Mouse (Mus musculus) neural tube, embryonic 12.5 days (tissue): Measurements from ENCODE around the gene Atf6. TPM values are rescaled to one million over a fixed set of nuclear protein-coding genes. Genes with fewer than 3 reads are reported as not detected.
A peak's percentile ranks its signal among the peaks of the same experiment; 100 is the strongest.

Source experiments
- ATAC-seq: fragments of 200-750 bp; cut with Nextera tagmentation; 2 replicates; pipeline ENCODE4 v1.8.0; 2017; ENCODE audit warnings: low read depth, mild to moderate bottlenecking, moderate TSS enrichment, moderate library complexity; ENCODE audit not compliant: low FRiP score
- H3K27ac ChIP-seq: fragments of 300-500 bp; sonication (generic); 2 replicates; pipeline ENCODE4 v1.5.1; 2016
- H3K27me3 ChIP-seq: fragments of 300-500 bp; sonication (generic); replicated peaks from 2 replicates; pipeline ENCODE4 v1.6.1; 2016; ENCODE audit warnings: mild to moderate bottlenecking
- H3K36me3 ChIP-seq: fragments of 300-500 bp; sonication (generic); 2 replicates; pipeline ENCODE4 v1.6.1; 2016; ENCODE audit warnings: mild to moderate bottlenecking
- H3K4me1 ChIP-seq: fragments of 300-500 bp; sonication (generic); 2 replicates; pipeline ENCODE4 v1.6.1; 2016
- H3K4me2 ChIP-seq: fragments of 300-500 bp; sonication (generic); replicated peaks from 2 replicates; pipeline ENCODE4 v1.6.1; 2016; ENCODE audit warnings: mild to moderate bottlenecking
- H3K4me3 ChIP-seq: fragments of 300-500 bp; sonication (generic); 2 replicates; pipeline ENCODE4 v1.5.1; 2016
- H3K9ac ChIP-seq: fragments of 300-500 bp; sonication (generic); 2 replicates; pipeline ENCODE4 v1.6.1; 2016; ENCODE audit warnings: mild to moderate bottlenecking
- H3K9me3 ChIP-seq: fragments of 300-500 bp; sonication (generic); 2 replicates; pipeline ENCODE4 v1.6.1; 2016; ENCODE audit warnings: mild to moderate bottlenecking
- WGBS: fragments of 180-500 bp; shearing (Covaris S2); methylation state at CpG from one replicate; pipeline ENCODE4 v1.1.7; 2016; 5-methylcytosine and 5-hydroxymethylcytosine counted together
- polyA plus RNA-seq: library from polyadenylated mRNA; unstranded; fragments of >200 nt; fragmentation: Nextera tagmentation; extraction: Ambion mirVana; gene quantifications from 2 replicates; pipeline ENCODE4 v1.2.1, GENCODE M21; 2016

Gene Atf6
- polyA plus RNA-seq, 1 experiment from 2014 or later, result 10.2 TPM

DNA sequence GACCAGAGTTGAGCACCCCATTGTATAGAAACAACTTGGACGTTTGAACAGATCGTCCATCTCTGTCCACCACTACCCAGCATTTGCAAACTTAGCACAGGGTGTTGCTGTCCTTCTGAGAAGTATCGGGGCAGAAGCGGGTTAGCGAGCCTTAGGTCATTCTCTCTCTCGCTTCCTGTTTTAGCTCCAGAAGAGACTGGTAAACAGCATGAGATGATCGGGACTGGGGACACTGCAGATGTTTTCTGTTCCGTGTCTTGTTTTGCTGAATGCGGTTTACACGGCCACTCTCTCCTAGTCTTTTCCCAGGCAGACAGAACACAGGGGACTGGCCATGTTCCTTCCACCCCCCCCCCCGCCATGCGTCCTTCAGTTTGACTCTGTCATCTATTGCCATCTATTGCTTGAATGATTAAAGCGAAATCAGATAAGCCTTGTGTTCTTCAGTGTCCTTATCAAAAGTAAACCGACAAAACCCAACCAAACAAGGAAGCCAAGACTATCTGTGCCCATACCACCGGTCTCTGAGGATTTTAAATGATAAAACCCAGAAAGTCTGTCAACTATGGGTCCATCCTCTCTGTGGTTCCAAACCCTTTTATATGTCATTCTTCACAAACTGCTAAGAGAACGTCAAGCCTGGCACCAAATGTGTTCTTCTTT lies 31.0 kb upstream of the Atf6 start:
- Histone ChIP-seq H3K4me2 (no peak overlapping the region), H3K27me3 (no peaks in the 10 kb centered on the region; the same call in 1 of the 2 replicates), H3K36me3 (no peaks in the 10 kb centered on the region), H3K4me1 (no peaks in the 10 kb centered on the region), H3K9me3 (no peaks in the 10 kb centered on the region), H3K27ac (no peak overlapping the region), H3K9ac (no peak overlapping the region), H3K4me3 (no peak overlapping the region)
- no peak for ATAC-seq
- WGBS, result 76% methylated on average over 16 of the region's 16 CpGs

DNA sequence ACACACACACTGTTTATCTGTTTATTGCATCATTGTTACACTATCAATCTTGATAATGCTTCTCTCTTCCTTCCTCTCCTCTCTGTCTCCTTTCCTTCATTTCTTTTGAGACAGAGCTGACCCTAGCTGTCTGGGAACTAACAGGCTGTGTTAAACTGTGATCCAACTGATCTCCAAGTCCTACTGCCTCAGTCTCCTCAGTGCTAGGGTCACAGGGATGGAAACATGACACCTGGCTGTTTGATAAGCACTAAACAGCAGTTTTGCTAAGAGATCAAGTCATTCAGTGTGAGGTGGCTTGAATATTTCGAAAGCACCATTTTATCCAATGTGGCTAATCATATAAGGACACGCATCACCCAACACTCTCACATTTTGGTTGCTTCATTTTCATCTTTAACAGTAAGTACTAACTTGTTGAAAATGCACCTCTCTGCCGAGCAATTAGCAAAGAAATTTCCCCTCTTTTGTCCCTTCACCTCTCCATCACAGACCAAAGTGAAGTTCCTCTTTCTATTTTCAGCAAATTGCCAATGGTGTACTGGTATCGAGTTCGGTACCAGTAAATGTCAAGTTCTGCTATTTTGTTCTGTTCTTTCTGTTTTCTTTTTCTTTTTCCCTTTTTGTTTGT lies 29.2 kb upstream of the Atf6 start:
- Histone ChIP-seq H3K27me3 (no peaks in the 10 kb centered on the region), H3K4me3 (no peak overlapping the region), H3K9ac (no peak overlapping the region)

DNA sequence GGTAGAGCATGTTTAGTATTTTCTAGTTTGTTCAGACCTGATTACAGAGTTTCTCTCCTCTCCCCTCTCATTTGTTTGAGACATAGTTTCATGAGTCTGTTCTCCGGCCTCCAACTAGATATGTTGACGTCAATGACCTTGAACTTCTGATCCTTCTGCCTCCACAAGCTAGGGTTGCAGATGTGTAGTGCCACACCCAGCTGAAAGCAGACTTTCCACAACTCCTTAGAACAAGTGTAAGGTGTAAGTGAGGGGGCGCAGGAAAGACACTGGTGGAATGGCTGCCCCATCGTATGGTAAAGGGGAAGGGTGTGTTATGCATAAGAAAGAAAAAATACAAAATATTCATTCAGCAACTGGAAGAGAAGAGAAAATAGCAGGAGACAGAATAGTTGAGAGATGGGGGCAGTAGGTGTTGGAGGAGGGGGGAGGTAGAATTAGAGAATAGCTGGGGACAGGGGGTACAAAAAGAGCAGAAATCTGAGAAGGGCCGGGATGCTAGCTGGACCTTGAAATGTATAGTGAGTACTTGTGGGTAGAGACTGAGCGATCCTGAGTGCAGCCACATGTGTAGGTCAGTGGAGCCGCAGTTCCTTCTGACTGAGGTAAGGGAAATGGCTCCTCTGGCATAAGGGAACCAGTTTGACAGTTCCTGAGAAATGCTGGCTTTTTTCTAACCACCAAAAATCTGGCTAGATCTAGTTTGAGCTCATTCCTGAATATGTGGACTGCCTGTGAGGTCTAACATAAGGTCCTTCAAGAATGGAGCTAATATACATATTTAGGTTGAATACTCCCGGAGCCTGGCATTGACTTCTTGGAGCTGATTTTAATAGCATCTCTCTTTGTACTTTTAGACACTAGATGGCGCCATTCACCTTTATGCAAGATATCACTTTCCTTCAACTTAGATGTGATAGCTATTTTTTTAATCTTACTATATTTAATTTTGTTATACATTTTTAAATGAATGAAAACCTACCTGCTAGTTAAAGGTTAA lies 27.3 kb upstream of the Atf6 start:
- H3K27ac ChIP-seq, result no peak overlapping the region
- H3K36me3 ChIP-seq, result no peaks in the 10 kb centered on the region
- no peak overlapping the region for H3K4me2 ChIP-seq
- H3K4me1 ChIP-seq, result no peaks in the 10 kb centered on the region
- H3K9ac ChIP-seq, result no peak overlapping the region
- H3K9me3 ChIP-seq, result no peaks in the 10 kb centered on the region
- WGBS, result 69% methylated on average over 9 of the region's 9 CpGs
- ATAC-seq, result no peak
- H3K27me3 ChIP-seq, result no peaks in the 10 kb centered on the region
- no peak overlapping the region for H3K4me3 ChIP-seq

More for the DNA sequence above, 29.2 kb upstream of the Atf6 start:
- H3K4me1 ChIP-seq, result no peaks in the 10 kb centered on the region
- 87% methylated on average over 5 of the region's 5 CpGs for WGBS
- H3K4me2 ChIP-seq, result no peak overlapping the region
- no peaks in the 10 kb centered on the region for H3K36me3 ChIP-seq
- no peak for ATAC-seq
- no peak overlapping the region for H3K27ac ChIP-seq
- no peaks in the 10 kb centered on the region for H3K9me3 ChIP-seq

DNA sequence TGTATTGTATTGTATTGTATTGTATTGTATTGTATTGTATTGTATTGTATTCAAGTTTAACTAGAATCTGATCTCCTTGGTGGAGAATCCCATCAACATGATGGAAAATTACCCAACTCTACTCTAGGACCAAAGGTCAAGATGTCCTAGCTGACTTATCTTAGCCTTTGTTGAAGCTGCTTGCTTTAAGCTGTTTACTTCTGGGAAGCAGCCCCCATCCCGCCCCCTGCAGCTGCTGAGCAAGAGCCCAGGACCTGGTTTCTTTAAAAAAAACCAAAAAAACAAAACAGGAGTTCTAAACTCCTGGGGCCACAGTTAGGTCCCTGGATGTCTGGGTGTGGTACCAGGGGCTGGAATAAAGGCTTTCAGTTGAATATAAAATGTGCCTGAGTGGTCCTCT lies 24.7 kb upstream of the Atf6 start:
- Histone ChIP-seq H3K36me3 (no peaks in the 10 kb centered on the region), H3K4me3 (no peak overlapping the region), H3K4me1 (no peaks in the 10 kb centered on the region), H3K9me3 (no peaks in the 10 kb centered on the region), H3K27me3 (no peaks in the 10 kb centered on the region), H3K27ac (no peak overlapping the region), H3K4me2 (no peak overlapping the region), H3K9ac (no peak overlapping the region)
- WGBS, result 45% methylated on average over 1 of the region's 1 CpGs
- ATAC-seq, result no peak

DNA sequence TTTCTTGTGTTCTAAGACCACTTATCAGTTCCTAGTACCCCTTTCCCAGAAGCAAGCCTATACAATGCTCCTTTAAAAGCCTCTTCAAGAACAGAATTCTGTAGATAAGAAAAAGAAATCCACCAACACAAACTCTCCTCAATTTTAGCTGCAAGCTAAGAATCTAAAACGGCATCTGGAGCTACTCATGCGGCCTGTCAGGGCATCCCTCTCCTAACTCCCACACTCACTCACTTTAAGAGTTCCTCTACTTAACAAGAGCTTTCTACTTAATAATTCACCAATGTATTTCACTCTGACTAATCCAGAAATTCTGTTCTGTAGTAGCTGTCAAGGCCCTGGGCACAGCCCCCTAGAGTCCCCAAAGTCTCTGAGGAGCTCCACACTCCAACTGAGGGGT lies 24.1 kb upstream of the Atf6 start:
- no peak overlapping the region for H3K27ac ChIP-seq
- no peak overlapping the region for H3K9ac ChIP-seq
- H3K27me3 ChIP-seq, result no peaks in the 10 kb centered on the region
- no peak overlapping the region for H3K4me2 ChIP-seq
- no peaks in the 10 kb centered on the region for H3K9me3 ChIP-seq
- H3K4me1 ChIP-seq, result no peaks in the 10 kb centered on the region
- no peak overlapping the region for H3K4me3 ChIP-seq
- H3K36me3 ChIP-seq, result no peaks in the 10 kb centered on the region
- ATAC-seq, result no peak
- 82% methylated on average over 2 of the region's 2 CpGs for WGBS

DNA sequence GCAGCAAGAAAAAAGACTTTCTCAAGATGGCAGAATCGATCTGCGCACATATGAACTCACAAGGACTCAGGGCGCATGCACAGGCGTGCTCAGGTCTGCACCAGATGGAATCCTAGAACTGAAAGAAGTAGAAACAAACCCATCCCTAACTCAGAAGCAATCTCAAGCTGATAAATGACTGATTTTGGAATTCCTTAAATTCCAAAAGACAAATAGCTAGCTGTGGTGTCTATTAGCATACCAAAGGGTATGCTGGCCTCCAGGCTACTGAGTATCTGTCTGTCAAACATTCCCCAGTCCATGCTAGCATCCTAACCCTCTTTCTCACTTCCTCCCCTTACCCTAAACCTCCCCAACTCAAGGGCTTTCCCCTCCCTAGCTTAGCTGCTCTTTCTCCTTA lies 21.7 kb upstream of the Atf6 start:
- no peaks in the 10 kb centered on the region for H3K36me3 ChIP-seq
- H3K4me2 ChIP-seq, result no peak overlapping the region
- WGBS, result 72% methylated on average over 4 of the region's 4 CpGs

DNA sequence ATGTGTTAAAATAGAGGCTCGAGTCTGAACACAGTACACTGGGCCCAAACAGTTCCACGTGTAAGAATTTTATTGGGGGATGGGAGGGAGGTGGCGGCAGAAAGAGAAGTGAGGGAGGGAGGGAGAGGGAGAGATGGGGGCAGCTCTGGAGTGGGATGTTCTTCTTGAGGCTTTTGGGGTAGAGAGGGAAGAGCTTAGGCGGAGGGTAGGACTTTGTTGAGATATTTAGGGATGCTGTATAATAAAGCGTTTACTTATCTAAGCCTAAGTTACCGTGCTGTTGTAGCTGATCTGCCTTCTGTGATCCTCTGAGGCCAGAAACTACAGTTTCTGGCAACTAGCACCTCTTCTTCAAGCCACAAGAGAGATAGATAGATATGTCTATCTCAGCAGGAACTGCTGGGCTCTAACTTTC lies 18.5 kb upstream of the Atf6 start:
- no peak overlapping the region for H3K27ac ChIP-seq

More for the DNA sequence above, 21.7 kb upstream of the Atf6 start:
- Histone ChIP-seq H3K27ac (no peak overlapping the region), H3K4me1 (peaks cover 4% of the 10 kb centered on the region), H3K9me3 (no peaks in the 10 kb centered on the region), H3K9ac (no peak overlapping the region), H3K27me3 (no peaks in the 10 kb centered on the region), H3K4me3 (no peak overlapping the region)
- no peak for ATAC-seq

DNA sequence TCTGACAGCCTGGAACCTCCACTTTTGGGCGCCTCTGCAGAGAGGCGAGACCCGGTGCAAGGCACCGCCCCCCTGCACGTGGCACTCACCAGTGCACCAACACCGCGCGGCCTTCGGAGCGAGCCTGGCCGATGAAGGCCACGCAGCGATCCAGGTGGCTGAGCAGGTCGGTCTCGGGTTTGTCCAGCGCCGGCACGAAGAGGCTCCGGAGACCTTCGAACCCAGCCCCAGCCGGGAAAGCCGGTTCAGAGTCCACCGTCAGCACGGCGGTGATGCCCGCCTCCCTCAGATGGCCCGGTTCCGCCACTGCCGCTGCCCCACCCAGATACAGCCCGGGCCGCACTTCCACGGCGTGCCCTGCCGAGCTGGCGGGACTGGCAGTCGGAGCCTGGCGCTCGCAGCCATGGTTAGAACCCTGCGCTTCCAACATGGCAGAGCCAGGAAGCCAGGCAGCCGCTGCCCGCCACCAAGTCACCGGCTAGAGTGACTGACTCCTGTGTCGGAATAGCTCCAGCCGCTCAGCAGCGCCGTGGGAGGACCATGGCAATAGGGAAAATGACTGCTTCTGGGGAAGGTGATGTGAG lies 17.5 kb upstream of the Atf6 start, which contains the start of the genes Gm26620 and Dusp12:
Gm26620 (plus strand) TSS at position 88 of the 584 bp plus-strand sequence.
Dusp12 (minus strand) TSS at position 563 of the 584 bp plus-strand sequence.
- H3K4me3 ChIP-seq, result peak within 1 kb of the TSS; percentile 73
- peak; percentile 94 for ATAC-seq
- peaks cover 12% of the 10 kb centered on the region; the same call in 1 of the 2 replicates for H3K36me3 ChIP-seq
- 0 out of 2 replicates have a peak within 1 kb of the TSS, but pooled peaks have one; percentile 17 for H3K27ac ChIP-seq
- 0% methylated on average over 46 of the region's 46 CpGs for WGBS
- peak within 1 kb of the TSS; percentile 72 for H3K4me2 ChIP-seq
- peaks cover 6% of the 10 kb centered on the region for H3K4me1 ChIP-seq
- H3K27me3 ChIP-seq, result no peaks in the 10 kb centered on the region
- H3K9ac ChIP-seq, result peak within 1 kb of the TSS; percentile 71
- H3K9me3 ChIP-seq, result no peaks in the 10 kb centered on the region

More for the DNA sequence above, 18.5 kb upstream of the Atf6 start:
- Histone ChIP-seq H3K36me3 (peaks cover 5% of the 10 kb centered on the region; the same call in 1 of the 2 replicates), H3K4me2 (no peak overlapping the region), H3K9me3 (no peaks in the 10 kb centered on the region), H3K4me1 (peaks cover 6% of the 10 kb centered on the region), H3K4me3 (no peak overlapping the region), H3K9ac (no peak overlapping the region), H3K27me3 (no peaks in the 10 kb centered on the region)
- 50% methylated on average over 6 of the region's 6 CpGs for WGBS
- ATAC-seq, result no peak

DNA sequence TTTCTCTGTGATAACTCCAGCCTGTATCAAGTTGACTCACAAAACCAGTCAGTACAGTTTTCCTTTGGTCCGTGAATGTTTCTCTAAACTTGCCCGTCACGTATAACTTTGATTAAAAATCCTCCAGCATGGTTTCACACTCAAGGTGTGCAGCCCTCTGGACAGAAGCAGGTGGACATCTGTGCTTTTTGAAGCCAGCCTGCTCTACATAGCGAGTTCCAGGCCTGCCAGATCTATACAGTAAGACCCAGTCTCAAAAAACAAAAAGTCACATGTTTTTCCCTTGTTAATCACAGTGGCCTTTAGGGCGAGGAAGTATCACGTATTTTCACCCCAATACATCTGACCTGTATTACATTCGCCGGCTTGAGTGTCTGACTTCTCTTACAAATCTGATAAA lies 16.8 kb upstream of the Atf6 start:
- peak overlapping the region; percentile 73 for H3K4me3 ChIP-seq
- H3K36me3 ChIP-seq, result peaks cover 15% of the 10 kb centered on the region
- 0 out of 2 replicates have a peak, but pooled peaks have one; percentile 5 for ATAC-seq
- H3K9ac ChIP-seq, result peak overlapping the region; percentile 71
- no peaks in the 10 kb centered on the region for H3K27me3 ChIP-seq
- WGBS, result 31% methylated on average over 8 of the region's 8 CpGs
- no peaks in the 10 kb centered on the region for H3K9me3 ChIP-seq
- H3K4me1 ChIP-seq, result peaks cover 6% of the 10 kb centered on the region
- H3K27ac ChIP-seq, result no peak overlapping the region
- H3K4me2 ChIP-seq, result peak overlapping the region; percentile 72

DNA sequence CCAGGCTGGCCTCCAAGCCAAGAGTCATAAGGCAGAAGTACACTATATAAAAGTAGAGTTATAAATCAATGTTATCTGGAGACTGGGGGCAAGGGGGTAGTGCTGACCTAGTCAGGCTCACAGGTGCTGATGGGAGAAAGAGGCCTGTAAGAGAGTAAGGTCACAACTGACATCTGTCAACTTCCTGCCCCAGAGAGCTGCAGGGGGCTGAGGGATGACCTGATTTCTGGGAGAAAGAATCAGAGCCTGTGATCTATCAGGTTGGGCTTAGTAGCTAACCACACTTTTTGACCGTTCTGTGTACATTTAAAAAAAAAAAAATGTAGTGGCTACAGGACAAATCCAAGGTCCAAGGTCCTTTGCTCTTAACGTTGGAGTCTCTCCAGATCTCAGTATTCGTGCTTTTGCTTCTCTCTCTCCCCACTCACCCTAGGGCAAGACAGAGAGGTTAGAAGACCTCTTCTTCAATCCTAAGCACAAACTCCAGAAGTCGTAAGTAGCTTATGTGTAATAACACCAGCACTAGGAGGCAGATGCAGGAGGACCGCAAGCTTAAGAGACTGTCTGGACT lies 15.4 kb upstream of the Atf6 start:
- Histone ChIP-seq H3K9me3 (no peaks in the 10 kb centered on the region), H3K36me3 (peaks cover 21% of the 10 kb centered on the region), H3K27me3 (no peaks in the 10 kb centered on the region), H3K9ac (no peak overlapping the region), H3K4me2 (no peak overlapping the region), H3K27ac (no peak overlapping the region), H3K4me1 (peaks cover 6% of the 10 kb centered on the region), H3K4me3 (no peak overlapping the region)
- WGBS, result 92% methylated on average over 5 of the region's 5 CpGs
- ATAC-seq, result no peak

DNA sequence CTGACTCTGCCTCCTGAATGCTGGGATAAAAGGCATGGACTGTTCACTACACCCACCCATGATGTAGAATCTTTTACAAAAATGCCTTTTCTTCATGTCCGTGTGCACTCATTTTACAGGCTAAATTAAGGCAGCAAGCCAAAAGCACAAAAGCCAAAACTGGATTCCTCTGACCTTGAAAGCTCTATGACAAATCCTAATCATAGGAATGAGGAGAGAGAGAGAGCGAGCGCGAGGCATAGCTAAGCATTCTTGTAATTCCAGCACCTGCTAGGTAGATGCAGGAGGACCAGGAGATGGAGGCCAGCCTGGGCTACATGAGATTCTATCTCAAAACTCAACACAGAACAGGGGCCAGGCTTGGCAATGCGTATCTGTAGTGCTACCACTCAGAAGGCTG lies 9.3 kb upstream of the Atf6 start:
- H3K27ac ChIP-seq, result no peak overlapping the region
- H3K4me3 ChIP-seq, result no peak overlapping the region
- H3K4me2 ChIP-seq, result no peak overlapping the region
- H3K27me3 ChIP-seq, result no peaks in the 10 kb centered on the region
- no peak overlapping the region for H3K9ac ChIP-seq
- no peak for ATAC-seq
- H3K9me3 ChIP-seq, result no peaks in the 10 kb centered on the region
- 96% methylated on average over 5 of the region's 5 CpGs for WGBS
- H3K36me3 ChIP-seq, result peaks cover 37% of the 10 kb centered on the region
- H3K4me1 ChIP-seq, result no peaks in the 10 kb centered on the region
